ENCODE assay signal across 8 mouse cellular contexts in genomic region chr7:4876753-4877221, GRCm38 (mm10). TPM values are rescaled to one million over a fixed set of nuclear protein-coding genes. Genes with fewer than 3 reads are reported as not detected.
DNase-seq lines count a peak whose midpoint lies in the region; ATAC-seq lines count a peak whose summit lies in the region.

TSS of gene Isoc2a (plus strand) at chr7:4877153.

- peak within 1 kb of the TSS; percentile 96 for H3K4me2 ChIP-seq in heart, embryonic 14.5 days (ENCODE audit: low read length)
- peak within 1 kb of the TSS; percentile 84 for H3K4me2 ChIP-seq in liver, embryonic 13.5 days
- H3K4me2 ChIP-seq in stomach, embryonic 16.5 days (ENCODE audit: low read depth, low read length) = peak within 1 kb of the TSS; percentile 92

- peak within 1 kb of the TSS; percentile 78 for H3K9ac ChIP-seq in heart, embryonic 14.5 days (ENCODE audit: low read length)
- peak within 1 kb of the TSS; percentile 65 for H3K9ac ChIP-seq in liver, embryonic 13.5 days
- peak within 1 kb of the TSS; percentile 80 for H3K9ac ChIP-seq in stomach, embryonic 16.5 days (ENCODE audit: low read length)

- H3K36me3 ChIP-seq in heart, embryonic 14.5 days (ENCODE audit: control insufficient read depth, insufficient read depth, low read length) = no peaks in the 10 kb centered on the region
- H3K36me3 ChIP-seq in liver, embryonic 13.5 days = no peaks in the 10 kb centered on the region
- H3K36me3 ChIP-seq in stomach, embryonic 16.5 days (ENCODE audit: control insufficient read depth, insufficient read depth, low read length) = no peaks in the 10 kb centered on the region

- no peaks in the 10 kb centered on the region for H3K9me3 ChIP-seq in heart, embryonic 14.5 days (ENCODE audit: control insufficient read depth, low read length)
- no peaks in the 10 kb centered on the region for H3K9me3 ChIP-seq in liver, embryonic 13.5 days (replicated peaks)
- H3K9me3 ChIP-seq in stomach, embryonic 16.5 days (replicated peaks; ENCODE audit: control insufficient read depth, low read length) = no peaks in the 10 kb centered on the region

- H3K27me3 ChIP-seq in heart, embryonic 14.5 days (ENCODE audit: control insufficient read depth, insufficient read depth, low read length) = no peaks in the 10 kb centered on the region
- no peaks in the 10 kb centered on the region for H3K27me3 ChIP-seq in liver, embryonic 13.5 days
- no peaks in the 10 kb centered on the region for H3K27me3 ChIP-seq in stomach, embryonic 16.5 days (ENCODE audit: control insufficient read depth, insufficient read depth, low read length)

- peak; percentile 99 for ATAC-seq in CD4-positive, CD25-positive, alpha-beta regulatory T cell, adult 4 months
- peak; percentile 100 for ATAC-seq in heart, embryonic 14.5 days (ENCODE audit: insufficient number of reproducible peaks, insufficient read depth, low FRiP score, low read depth)
- peak; percentile 98 for ATAC-seq in liver, embryonic 13.5 days (ENCODE audit: low read depth)
- peak; percentile 100 for ATAC-seq in stomach, embryonic 16.5 days (ENCODE audit: insufficient read depth, low FRiP score)

- WGBS in heart, embryonic 14.5 days = under 1% methylated on average over 22 of the region's 22 CpGs
- 0% methylated on average over 22 of the region's 22 CpGs for WGBS in liver, embryonic 13.5 days (ENCODE audit: insufficient replicate concordance)
- under 1% methylated on average over 22 of the region's 22 CpGs for WGBS in stomach, embryonic 16.5 days

- peaks cover 7 to 14% of the 10 kb centered on the region in 2 experiments for H3K4me1 ChIP-seq in heart, embryonic 14.5 days (ENCODE audit: control insufficient read depth in 2 of 2, insufficient read depth in 2 of 2, low read length in 2 of 2)
- peaks cover 30% of the 10 kb centered on the region for H3K4me1 ChIP-seq in liver, embryonic 13.5 days (replicated peaks)
- peaks cover 14% of the 10 kb centered on the region for H3K4me1 ChIP-seq in stomach, embryonic 16.5 days (ENCODE audit: control insufficient read depth, insufficient read depth, low read length)

- peak within 1 kb of the TSS; percentile 56 to 62 for H3K4me3 ChIP-seq in heart, embryonic 14.5 days (ENCODE audit: control insufficient read depth in 1 of 2, insufficient read depth in 1 of 2, low read depth in 1 of 2, low read length in 2 of 2)
- H3K4me3 ChIP-seq in liver, embryonic 13.5 days (replicated peaks) = peak within 1 kb of the TSS; percentile 62
- H3K4me3 ChIP-seq in stomach, embryonic 16.5 days (replicated peaks; ENCODE audit: low read length) = peak within 1 kb of the TSS; percentile 76

- peak; percentile 86 for DNase-seq in c-Kit-negative CD71-positive TER-119-positive erythroid progenitor cells, embryonic 14.5 days (ENCODE audit: low read depth, low spot score)
- peak; percentile 96 for DNase-seq in fibroblast of lung, adult 2 months (ENCODE audit: low read depth)
- peak; percentile 94 for DNase-seq in kidney, postnatal 14 days
- DNase-seq in liver, embryonic 13.5 days = peak; percentile 93
- DNase-seq in neural tube, embryonic 10.5 days (ENCODE audit: extremely low spot score, low spot score) = peak; percentile 90

- H3K27ac ChIP-seq in heart, embryonic 14.5 days (replicated peaks in 1 of 2; ENCODE audit: control insufficient read depth in 1 of 2, insufficient read depth in 1 of 2, low read depth in 2 of 2, low read length in 2 of 2) = peak within 1 kb of the TSS; percentile 40 to 61; a peak in 1 of 4 replicates
- peak within 1 kb of the TSS; percentile 67 for H3K27ac ChIP-seq in liver, embryonic 13.5 days
- peak within 1 kb of the TSS; percentile 73 for H3K27ac ChIP-seq in stomach, embryonic 16.5 days (ENCODE audit: low read length)

RNA-seq across cellular contexts. Expression of gene Isoc2a, which starts in this region (rescaled TPM):
- under 1 TPM; 0.35 to 0.47 TPM for polyA plus RNA-seq in CD4-positive, CD25-positive, alpha-beta regulatory T cell, adult 4 months (2017; shearing (Covaris generic))
- polyA plus RNA-seq in heart, embryonic 14.5 days (2014; fragmentation: Nextera tagmentation; extraction: Ambion mirVana) = 1.1 and 1.5 TPM in 2 replicates
- 0.45 and 0.52 TPM in 2 replicates for polyA plus RNA-seq in liver, embryonic 13.5 days (2015; fragmentation: Nextera tagmentation; extraction: Ambion mirVana)
- polyA plus RNA-seq in stomach, embryonic 16.5 days (2015; fragmentation: Nextera tagmentation; extraction: Ambion mirVana) = 1.1 and 1.5 TPM in 2 replicates

Comparison
In these comparisons a context has a peak if more than half of its experiments do, and no peak if none do; other contexts are left out.
1. Peak in every context shown above with its lines: DNase-seq, ATAC-seq, H3K4me3 ChIP-seq and H3K27ac ChIP-seq.
2. Peak in ATAC-seq in CD4-positive, CD25-positive, alpha-beta regulatory T cell, adult 4 months; RNA of the gene not detected or under 1 TPM.
3. Peak in DNase-seq, ATAC-seq, H3K4me3 ChIP-seq, H3K27ac ChIP-seq, H3K9ac ChIP-seq and H3K4me2 ChIP-seq in liver, embryonic 13.5 days; RNA of the gene not detected or under 1 TPM.